Mouse (Mus musculus): ENCODE results near the gene Tunar. TPM values are rescaled to one million over a fixed set of nuclear protein-coding genes. Genes with fewer than 3 reads are reported as not detected.

The Tunar gene
- 10.0 TPM in 2 replicates for polyA plus RNA-seq (2015; fragmentation: Nextera tagmentation; extraction: Ambion mirVana)

DNA sequence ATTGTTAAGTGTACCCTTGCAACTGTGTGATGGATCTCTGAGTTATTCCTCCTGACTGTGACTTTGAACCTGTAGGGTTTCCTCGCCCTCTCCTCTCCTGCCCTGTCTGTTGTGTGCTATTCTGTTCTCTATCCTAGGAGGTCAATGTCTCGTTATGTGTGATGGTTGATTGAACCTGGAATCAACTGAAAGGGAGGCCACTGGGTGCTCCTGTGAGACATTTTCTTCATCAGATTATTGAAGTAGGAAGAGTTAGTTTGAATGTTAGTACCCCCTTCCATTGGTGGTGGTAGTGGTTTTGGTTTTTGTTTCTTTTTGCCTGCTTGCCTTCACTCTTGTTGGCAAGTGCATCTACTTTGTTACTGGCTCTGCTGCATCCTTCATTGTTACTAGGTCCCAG, at the start of gene Tunar:
Gene Tunar (plus strand): TSS at position 301 of the 400 bp plus-strand sequence.
- no peak within 1 kb of the TSS for H3K27ac ChIP-seq (replicated peaks)
- H3K4me2 ChIP-seq, result no peak within 1 kb of the TSS
- H3K27me3 ChIP-seq, result peaks cover 30% of the 10 kb centered on the region
- H3K36me3 ChIP-seq, result no peaks in the 10 kb centered on the region
- no peak within 1 kb of the TSS for H3K4me3 ChIP-seq
- peaks cover 42% of the 10 kb centered on the region for H3K4me1 ChIP-seq (replicated peaks)
- H3K9ac ChIP-seq, result no peak within 1 kb of the TSS
- whole genome bisulfite sequencing, result 91% methylated on average over 2 of the region's 2 CpGs
- no peaks in the 10 kb centered on the region for H3K9me3 ChIP-seq
- no peak for ATAC-seq (ENCODE audit: low read depth)

DNA sequence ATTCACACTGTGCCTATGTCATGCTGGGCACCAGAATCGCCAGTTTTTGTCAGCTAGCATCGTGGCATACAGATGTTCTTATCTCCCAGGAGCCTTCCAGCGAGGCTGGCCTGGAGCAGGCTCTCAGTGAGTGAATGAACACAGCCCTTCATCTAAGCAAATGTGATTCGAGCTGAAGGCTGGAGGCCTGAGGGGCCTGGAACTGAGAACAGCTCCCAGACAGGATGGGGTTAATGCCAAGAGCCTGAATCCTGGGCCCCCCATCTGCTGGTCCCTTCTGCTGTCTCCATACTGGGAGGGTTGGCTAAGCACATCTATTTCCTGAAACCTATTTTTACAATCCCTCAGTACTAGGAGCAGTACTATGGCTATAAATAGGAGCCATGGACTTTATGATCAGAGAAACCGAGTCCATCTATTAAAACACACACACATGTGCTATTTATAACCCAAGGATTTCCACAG, 21.1 kb upstream of the Tunar start:
- Histone ChIP-seq H3K9me3 (no peaks in the 10 kb centered on the region), H3K4me2 (no peak overlapping the region), H3K27me3 (no peaks in the 10 kb centered on the region), H3K9ac (no peak overlapping the region), H3K4me3 (no peak overlapping the region), H3K27ac (replicated peaks) (no peak overlapping the region), H3K4me1 (replicated peaks) (no peaks in the 10 kb centered on the region), H3K36me3 (no peaks in the 10 kb centered on the region)
- ATAC-seq (ENCODE audit: low read depth), result no peak
- 72% methylated on average over 5 of the region's 5 CpGs for WGBS

DNA sequence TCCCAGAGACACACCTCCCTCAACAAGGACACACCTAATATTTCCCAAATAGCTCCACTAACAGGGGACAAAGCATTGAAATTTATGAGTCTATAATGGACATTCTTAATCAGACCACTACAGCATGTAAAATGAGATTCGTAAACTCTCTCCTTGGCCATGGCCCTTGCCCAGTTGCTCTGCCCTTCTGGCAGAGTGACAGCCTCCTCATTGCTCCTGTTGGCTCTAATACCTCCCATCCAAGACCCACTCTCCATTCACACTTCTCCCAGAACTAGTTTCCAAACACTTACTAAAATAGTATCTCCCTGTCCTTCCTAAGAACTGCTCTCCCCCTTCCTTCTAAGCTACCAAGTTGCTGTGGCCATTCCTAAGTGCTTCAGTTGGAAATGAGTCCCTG, 19.3 kb upstream of the Tunar start:
- Histone ChIP-seq H3K9me3 (no peaks in the 10 kb centered on the region), H3K36me3 (no peaks in the 10 kb centered on the region), H3K9ac (no peak overlapping the region), H3K27ac (replicated peaks) (no peak overlapping the region), H3K27me3 (no peaks in the 10 kb centered on the region), H3K4me2 (no peak overlapping the region), H3K4me1 (replicated peaks) (no peaks in the 10 kb centered on the region), H3K4me3 (no peak overlapping the region)
- no peak for ATAC-seq (ENCODE audit: low read depth)
- WGBS, result 90% methylated on average over 1 of the region's 1 CpGs

DNA sequence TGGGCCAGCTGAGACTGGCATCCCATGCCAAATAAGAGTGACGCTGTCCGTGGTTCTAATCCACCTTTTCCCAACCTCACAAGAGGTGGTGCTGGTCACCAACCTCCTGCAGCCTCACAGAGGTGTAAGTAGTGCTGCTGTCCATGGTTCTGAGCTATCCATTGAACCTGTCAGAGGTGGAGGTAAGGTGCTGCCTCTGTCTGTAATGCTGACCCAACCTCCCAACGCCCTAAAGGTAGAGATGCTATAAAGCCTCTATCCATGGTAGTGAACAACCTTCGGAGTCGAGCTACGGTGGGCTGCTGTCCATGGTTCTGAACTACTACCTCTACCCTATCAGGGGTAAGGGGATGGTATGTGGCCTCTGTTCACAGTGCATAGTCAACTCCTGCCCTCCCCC, 11.5 kb upstream of the Tunar start:
- Histone ChIP-seq H3K4me3 (no peak overlapping the region), H3K9ac (no peak overlapping the region), H3K4me1 (replicated peaks) (no peaks in the 10 kb centered on the region), H3K36me3 (no peaks in the 10 kb centered on the region), H3K27me3 (no peaks in the 10 kb centered on the region), H3K4me2 (no peak overlapping the region), H3K27ac (replicated peaks) (no peak overlapping the region), H3K9me3 (no peaks in the 10 kb centered on the region)
- ATAC-seq (ENCODE audit: low read depth), result no peak
- WGBS, result 28% methylated on average over 6 of the region's 6 CpGs

DNA sequence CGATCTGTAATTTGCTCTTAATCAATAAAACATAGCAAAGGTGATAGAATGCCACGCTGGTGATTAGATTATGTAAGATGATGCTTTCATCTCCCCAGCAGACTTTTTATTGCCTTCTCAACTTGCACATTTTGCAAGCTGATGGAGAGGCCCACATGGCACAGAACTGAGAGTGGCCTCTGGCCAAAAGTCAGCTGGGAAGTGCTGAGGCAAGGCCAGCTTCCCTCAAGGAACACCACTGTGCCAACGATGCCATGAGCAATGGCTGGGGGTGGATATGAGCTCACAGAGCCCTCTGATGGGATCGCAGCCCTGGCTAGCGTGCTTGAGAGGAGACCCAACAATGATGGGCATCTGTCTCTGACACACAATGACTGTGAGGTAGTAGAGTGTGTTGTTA, 6.6 kb upstream of the Tunar start:
- no peak overlapping the region for H3K4me3 ChIP-seq
- H3K4me2 ChIP-seq, result no peak overlapping the region
- peaks cover 16% of the 10 kb centered on the region; the same call in 1 of the 2 replicates for H3K4me1 ChIP-seq (replicated peaks)
- 74% methylated on average over 5 of the region's 5 CpGs for WGBS
- no peak overlapping the region for H3K9ac ChIP-seq
- H3K27ac ChIP-seq (replicated peaks), result no peak overlapping the region
- ATAC-seq (ENCODE audit: low read depth), result no peak
- H3K9me3 ChIP-seq, result no peaks in the 10 kb centered on the region
- no peaks in the 10 kb centered on the region for H3K27me3 ChIP-seq
- H3K36me3 ChIP-seq, result no peaks in the 10 kb centered on the region

DNA sequence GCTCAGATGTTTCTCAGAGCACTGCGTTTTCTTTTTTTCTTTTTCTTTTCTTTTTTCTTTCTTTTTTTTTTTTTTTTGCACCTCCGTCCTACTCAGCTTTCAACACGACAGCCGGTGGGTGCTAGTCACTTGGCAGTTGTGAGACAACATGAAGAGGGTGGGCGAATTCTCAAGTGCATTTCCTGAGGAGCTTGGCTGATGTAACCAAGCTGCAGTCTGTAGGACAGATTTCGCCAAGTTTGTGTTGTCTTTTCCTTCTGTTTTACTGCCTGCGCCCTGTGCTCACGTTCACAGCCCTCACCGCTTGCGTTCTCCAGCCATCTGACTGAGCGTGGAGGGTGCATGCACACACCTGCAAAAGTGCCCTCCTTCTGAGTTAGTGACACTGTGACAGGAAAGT, 5.3 kb upstream of the Tunar start:
- Histone ChIP-seq H3K9ac (no peak overlapping the region), H3K9me3 (no peaks in the 10 kb centered on the region), H3K4me2 (no peak overlapping the region), H3K4me3 (no peak overlapping the region), H3K36me3 (no peaks in the 10 kb centered on the region), H3K27ac (replicated peaks) (no peak overlapping the region), H3K4me1 (replicated peaks) (peaks cover 16% of the 10 kb centered on the region; the same call in 1 of the 2 replicates), H3K27me3 (no peaks in the 10 kb centered on the region)
- WGBS, result 32% methylated on average over 11 of the region's 11 CpGs
- ATAC-seq (ENCODE audit: low read depth), result no peak

DNA sequence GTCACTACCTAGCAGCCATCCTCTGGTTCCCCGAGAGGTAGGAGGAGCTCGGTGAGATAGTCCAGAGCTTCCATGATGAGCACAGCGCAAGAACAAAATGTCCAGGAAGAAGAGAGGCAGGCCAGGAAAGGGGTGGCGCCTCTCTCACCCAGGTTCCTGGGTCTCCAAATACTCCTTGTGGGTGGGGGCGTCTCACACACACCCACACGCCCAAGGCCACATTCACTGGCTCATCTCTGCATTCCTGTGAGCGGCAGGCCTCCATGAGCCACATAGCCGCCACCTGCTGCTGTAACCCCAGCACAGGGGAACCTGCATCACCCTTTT, 2.4 kb downstream of the Tunar start:
- H3K27ac ChIP-seq (replicated peaks), result peak overlapping the region; percentile 80
- WGBS, result 5% methylated on average over 6 of the region's 8 CpGs
- peak; percentile 5 for ATAC-seq (ENCODE audit: low read depth)

DNA sequence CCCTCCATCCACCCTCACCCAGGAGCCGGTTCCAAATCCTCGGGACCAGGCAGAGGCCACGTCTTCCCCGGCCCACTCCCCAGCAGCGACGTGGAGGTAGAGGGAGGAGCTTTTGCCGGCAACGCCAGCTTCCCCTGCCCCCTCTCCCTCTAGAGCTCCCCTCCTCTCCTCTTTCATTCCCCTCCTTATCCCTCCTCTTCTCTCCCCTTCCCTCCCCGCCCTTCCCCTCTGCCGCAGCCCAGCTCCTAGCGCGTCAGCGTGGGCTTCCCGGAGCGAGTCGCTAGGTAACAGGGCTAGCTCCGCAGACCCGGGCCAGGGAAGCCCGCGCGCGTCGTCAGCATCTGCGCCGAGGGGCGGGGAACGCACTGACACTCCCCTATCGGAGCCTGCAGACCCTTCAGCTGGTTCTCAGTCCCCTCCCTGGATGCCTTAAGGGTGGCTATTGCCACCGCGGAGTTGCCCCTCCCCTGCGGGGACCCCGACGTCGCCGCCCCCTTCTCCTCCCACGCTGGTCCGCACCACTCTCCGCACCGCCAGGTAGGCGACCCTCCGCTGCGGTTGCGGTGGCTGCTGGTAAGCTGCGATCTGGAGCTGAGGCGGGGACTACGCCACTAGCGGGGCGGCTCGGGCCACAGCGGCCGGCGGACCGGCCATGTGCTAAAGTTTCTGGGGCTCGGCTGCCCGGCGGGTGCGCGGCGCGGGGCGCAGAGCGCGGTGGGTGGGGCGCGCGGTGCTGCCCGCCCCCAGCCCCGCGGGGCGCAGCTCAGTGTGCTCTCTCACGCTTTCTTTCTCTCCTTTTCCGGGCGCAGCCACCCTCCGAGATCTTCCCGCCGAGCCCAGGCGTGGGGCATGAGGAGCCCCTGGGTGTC, 3.0 kb downstream of the Tunar start:
- peaks cover 40% of the 10 kb centered on the region for H3K4me1 ChIP-seq (replicated peaks)
- H3K27me3 ChIP-seq, result peaks cover 47% of the 10 kb centered on the region
- peak overlapping the region; percentile 94 for H3K4me2 ChIP-seq
- H3K27ac ChIP-seq (replicated peaks), result peak overlapping the region; percentile 80
- H3K36me3 ChIP-seq, result no peaks in the 10 kb centered on the region
- no peaks in the 10 kb centered on the region for H3K9me3 ChIP-seq
- peak; percentile 94 for ATAC-seq (ENCODE audit: low read depth)
- H3K4me3 ChIP-seq, result peak overlapping the region; percentile 70
- H3K9ac ChIP-seq, result peak overlapping the region; percentile 74
- WGBS, result under 1% methylated on average over 68 of the region's 77 CpGs

More for the DNA sequence above, 2.4 kb downstream of the Tunar start:
- peaks cover 43% of the 10 kb centered on the region for H3K4me1 ChIP-seq (replicated peaks)
- peak overlapping the region; percentile 74 for H3K9ac ChIP-seq
- H3K4me3 ChIP-seq, result peak overlapping the region; percentile 70
- H3K36me3 ChIP-seq, result no peaks in the 10 kb centered on the region
- peak overlapping the region; percentile 94 for H3K4me2 ChIP-seq
- H3K27me3 ChIP-seq, result peaks cover 44% of the 10 kb centered on the region
- H3K9me3 ChIP-seq, result no peaks in the 10 kb centered on the region

DNA sequence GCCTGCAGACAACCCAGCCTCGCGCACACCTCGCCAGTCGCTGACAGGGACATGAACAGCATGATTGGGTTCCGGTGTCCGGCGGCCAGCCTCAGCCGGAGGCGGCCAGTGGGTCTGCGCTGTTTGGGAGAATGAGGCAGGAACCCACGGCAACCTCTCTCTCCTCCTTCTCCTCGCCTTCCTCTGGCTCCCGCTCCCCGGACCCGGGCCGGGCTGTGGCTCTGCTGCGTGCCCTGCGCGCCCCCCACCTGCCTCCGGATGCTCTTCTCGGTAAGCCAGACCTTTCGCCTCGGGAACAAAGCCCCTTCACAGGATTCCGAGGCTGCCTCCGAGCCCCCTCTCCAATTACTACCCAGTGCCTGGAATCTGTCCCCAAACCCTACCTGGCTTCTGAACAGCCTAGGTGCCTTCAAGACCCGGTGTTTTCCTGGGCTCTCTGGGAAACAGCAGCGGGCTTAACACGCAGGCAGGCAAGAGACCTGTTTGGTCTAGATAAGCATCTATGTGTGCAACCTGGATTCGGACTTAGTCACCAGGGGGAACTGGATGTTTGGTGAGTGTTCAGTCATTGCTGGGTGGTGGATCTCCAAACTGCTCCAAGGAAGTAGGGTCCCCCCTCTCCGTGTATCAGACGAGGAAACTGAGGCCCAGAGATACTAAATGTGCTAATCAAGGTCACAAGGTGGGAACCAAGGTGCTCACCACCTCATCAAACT, 3.8 kb downstream of the Tunar start:
- 5% methylated on average over 31 of the region's 31 CpGs for WGBS
- Histone ChIP-seq H3K27ac (replicated peaks) (peak overlapping the region; percentile 80), H3K27me3 (peaks cover 49% of the 10 kb centered on the region), H3K4me3 (peak overlapping the region; percentile 70), H3K36me3 (no peaks in the 10 kb centered on the region), H3K4me1 (replicated peaks) (peaks cover 44% of the 10 kb centered on the region), H3K9me3 (no peaks in the 10 kb centered on the region), H3K4me2 (peak overlapping the region; percentile 94), H3K9ac (peak overlapping the region; percentile 74)
- ATAC-seq (ENCODE audit: low read depth), result no peak; the same call in 1 of the 2 replicates

DNA sequence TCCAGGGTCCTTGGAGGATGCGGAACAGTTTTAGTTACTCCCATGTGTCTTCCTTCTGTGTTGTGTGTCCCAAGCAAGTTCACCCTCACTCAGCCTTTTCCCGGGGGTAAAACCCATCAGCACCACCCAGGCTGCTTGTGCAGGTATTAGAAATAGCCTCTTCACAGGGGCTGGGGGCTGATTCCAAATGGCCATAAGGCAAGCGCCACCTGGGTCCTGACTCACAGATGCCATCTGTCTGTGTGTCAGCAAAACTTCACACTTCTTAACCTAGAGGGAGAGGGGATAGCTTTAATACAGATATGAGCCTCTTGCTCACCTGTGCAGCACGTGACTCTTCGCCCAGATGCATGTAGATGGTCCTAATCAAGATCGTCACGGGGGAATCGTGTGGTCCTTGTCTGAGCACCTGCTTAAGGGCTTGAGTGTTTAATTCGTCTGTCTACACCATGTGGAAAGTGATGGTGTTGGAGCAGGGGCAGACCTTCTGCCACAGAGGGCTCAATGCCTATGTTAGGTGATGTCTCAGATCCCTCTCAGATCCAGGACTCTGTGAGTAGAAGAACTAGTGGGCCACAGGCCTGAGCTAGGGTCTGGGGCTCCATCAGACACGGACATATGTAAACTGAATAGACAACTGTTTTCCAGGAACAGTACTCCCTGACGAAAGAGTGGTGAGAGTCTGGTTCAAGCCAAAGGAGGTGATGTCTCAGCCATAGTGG, 4.7 kb downstream of the Tunar start:
- ATAC-seq (ENCODE audit: low read depth), result no peak
- peak overlapping the region; percentile 94 for H3K4me2 ChIP-seq
- peak overlapping the region; percentile 70 for H3K4me3 ChIP-seq
- WGBS, result 80% methylated on average over 11 of the region's 11 CpGs
- H3K9ac ChIP-seq, result no peak overlapping the region
- H3K4me1 ChIP-seq (replicated peaks), result peaks cover 51% of the 10 kb centered on the region
- H3K27me3 ChIP-seq, result peaks cover 49% of the 10 kb centered on the region
- H3K9me3 ChIP-seq, result no peaks in the 10 kb centered on the region
- no peaks in the 10 kb centered on the region for H3K36me3 ChIP-seq
- no peak overlapping the region for H3K27ac ChIP-seq (replicated peaks)

DNA sequence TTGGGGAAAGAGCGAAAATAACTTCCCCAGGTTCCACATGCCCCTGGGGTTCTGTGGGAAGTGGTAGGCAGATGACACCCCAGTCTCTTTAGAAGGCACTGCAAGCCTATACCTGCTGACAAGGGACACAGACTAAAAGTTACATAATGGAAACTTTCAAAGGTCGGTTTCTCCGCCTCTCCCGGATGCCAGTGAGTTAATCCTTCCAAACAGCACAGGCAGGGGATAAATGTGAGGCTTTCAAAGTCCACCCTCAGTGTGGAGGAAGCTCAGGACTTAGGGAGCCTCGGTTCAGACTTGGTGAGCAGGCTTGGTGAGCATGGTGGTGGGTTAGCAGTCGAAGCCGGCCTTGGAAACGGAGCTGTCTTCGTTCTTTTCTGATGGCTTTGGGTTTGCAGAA, 7.9 kb downstream of the Tunar start:
- Histone ChIP-seq H3K4me3 (no peak overlapping the region), H3K9ac (no peak overlapping the region), H3K27me3 (peaks cover 36% of the 10 kb centered on the region), H3K4me2 (no peak overlapping the region), H3K4me1 (replicated peaks) (peaks cover 41% of the 10 kb centered on the region), H3K9me3 (no peaks in the 10 kb centered on the region), H3K36me3 (no peaks in the 10 kb centered on the region), H3K27ac (replicated peaks) (no peak overlapping the region)
- 63% methylated on average over 9 of the region's 9 CpGs for WGBS
- ATAC-seq (ENCODE audit: low read depth), result no peak

DNA sequence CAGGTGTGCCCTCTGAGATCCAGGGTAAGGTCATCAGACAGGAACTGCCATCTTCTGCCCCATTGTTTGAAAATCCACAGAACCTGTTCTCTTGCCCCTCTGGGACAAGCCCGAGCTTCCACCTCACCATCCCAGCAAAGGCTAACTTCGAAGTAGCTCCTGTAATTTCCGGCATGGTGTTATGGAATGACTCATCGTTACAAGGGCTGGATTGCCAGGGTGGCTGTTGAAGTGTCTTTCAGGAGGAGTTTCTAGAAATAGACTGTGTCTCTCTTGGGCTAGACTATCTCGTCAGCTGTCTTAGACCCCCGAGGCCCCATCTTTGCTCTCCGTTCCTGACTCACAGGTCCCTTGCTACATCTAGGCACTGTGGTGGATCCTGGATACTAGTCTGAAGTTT, 10.8 kb downstream of the Tunar start:
- Histone ChIP-seq H3K27me3 (peaks cover 10% of the 10 kb centered on the region), H3K4me2 (no peak overlapping the region), H3K4me3 (no peak overlapping the region), H3K9me3 (no peaks in the 10 kb centered on the region), H3K4me1 (replicated peaks) (peaks cover 15% of the 10 kb centered on the region), H3K27ac (replicated peaks) (no peak overlapping the region), H3K9ac (no peak overlapping the region), H3K36me3 (no peaks in the 10 kb centered on the region)
- WGBS, result 87% methylated on average over 7 of the region's 7 CpGs
- ATAC-seq (ENCODE audit: low read depth), result no peak
